Mouse (Mus musculus) CD4-positive, CD25-positive, alpha-beta regulatory T cell (primary cell): Measurements from ENCODE around the gene Tnp2. TPM values are rescaled to one million over a fixed set of nuclear protein-coding genes. Genes with fewer than 3 reads are reported as not detected.

Experiments used
- polyA plus RNA-seq: library from polyadenylated mRNA; unstranded; fragments of 100-300 nt; shearing (Covaris generic); gene quantifications from one replicate; pipeline ENCODE4 v1.2.1, GENCODE M21; 2017

Gene Tnp2
- 3.1 TPM for polyA plus RNA-seq

DNA sequence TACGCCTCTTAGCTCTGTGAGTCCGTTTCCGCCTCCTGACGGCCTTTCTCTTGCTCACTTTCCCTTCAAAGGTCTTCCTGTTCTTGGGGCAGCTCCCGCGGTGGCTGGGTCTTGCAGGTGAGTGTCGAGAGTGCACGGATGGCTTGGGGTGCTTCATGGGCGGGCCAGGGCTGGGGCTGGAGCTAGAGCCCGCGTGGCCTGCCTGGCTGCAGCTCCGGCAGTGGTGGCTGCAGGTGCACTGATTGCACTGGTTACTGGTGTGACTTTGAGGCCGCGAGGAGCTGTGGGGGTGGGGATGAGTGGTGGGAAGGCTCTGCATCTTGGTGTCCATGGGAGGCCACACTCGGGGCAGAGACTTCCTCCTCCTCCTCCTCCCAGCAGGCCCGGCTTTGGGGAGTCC is at the start of gene Tnp2:
TSS of gene Tnp2 (minus strand) at position 390 of the 400 bp plus-strand sequence.

DNA sequence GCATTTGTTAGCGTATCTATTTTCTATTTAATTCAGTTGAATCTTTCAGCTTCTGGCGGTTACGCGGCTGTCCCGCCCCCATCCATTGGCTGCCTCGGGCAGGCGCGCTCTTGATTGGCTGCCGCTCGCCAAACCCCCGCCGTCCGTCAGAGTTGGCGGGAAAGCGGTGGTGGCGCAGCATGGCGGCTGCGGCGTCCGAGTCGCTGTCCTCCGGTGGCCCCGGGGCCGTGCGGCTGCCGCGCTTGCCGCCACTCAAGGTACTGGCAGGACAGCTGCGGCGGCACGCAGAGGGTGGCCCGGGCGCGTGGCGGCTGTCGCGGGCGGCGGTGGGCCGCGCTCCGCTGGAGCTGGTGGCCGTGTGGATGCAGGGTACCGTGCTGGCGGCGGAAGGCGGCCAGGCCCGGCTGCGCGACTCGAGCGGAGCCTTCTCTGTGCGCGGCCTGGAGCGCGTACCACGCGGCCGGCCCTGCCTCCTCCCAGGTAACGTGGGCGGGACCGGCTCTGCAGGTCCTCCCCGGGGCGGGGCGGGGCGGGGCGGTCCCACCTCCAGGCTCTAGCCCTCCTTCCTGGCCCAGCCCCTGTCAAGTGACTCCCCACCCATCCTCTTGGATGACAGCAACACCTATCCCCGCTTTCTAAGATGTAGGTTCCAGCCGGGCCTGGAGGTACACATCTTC is 46.6 kb upstream of the Tnp2 start, which contains the start of gene Rmi2:
TSS of gene Rmi2 (plus strand) at position 149 of the 677 bp plus-strand sequence.

DNA sequence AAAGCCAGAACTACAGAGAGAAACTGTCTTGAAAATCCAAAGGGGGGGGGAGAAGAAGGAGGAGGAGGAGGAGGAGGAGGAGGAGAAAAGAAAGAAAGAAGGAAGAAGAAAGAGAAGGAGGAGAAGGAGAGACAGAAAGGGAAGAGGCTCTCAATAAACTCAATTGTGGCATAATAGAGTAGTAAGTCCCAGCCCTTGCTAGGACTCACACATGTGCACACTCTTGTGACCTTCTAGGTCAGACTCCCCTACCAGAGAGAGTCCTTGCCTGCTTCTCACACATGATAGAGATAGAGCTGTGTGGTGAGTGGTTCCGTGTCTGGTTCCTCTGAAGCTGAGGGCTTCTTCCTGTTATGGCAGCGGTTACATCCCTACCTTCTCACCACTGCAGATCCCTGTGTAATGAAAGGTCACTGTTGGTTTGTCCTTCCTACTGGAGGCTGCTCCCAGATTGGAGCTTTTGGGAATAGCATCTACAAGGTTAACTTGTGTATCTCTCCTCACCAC is 24.5 kb upstream of the Tnp2 start, which contains the start of gene Gm11172:
TSS of gene Gm11172 (plus strand) at position 51 of the 507 bp plus-strand sequence.

DNA sequence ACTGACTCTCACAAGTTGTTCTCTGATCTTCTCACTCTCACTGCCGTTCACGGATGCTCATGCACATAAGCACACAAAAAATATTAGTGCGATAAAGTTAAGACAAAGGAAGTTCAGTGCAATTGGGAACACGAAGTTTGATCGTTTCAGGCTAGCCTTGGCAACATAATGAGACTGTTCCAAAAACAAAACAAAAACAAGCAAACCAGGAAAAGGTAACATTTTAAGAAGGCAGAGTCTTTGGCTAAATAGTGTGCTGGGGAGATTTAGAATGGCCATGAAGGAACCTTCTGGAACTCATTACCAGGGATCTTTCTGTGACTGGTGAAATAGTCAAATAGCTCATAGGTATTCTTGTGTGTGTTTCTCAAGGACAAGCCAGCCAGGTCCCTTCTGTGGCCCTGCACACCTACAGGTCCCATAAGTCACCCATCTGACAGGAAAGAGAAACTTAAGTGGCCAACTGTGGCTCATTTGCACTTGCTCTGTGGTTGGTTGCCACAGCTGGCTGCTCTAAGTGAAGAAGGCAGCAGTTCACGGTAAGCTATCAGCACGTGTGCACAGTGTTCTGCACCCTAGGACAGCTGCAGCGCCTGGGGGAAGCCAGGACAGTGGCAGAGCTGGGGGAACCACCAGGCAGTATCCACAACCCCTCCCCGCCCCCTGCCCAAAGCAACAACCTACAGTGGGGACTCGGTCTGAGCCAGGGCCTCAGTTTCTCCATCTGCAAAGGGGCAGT is 17.5 kb upstream of the Tnp2 start, which contains the start of gene Prm1:
TSS of gene Prm1 (minus strand) at position 51 of the 739 bp plus-strand sequence.

DNA sequence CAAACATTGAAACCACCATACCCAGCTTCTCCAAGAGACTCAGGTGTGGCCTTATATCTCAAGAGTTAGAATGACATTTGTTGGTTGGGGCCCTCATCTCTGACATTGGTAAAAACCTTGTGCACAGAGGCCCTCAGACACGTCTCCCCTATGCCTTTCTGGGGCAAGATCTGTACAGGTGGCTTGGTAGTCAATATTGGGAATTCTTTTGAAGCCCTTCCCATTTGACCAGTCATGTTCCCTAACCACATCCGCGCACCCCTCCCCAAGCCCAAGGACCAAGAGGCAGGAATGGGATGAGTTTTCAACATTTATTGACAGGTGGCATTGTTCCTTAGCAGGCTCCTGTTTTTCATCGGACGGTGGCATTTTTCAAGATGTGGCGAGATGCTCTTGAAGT is 7.6 kb upstream of the Tnp2 start, which contains the start of gene Prm2:
TSS of gene Prm2 (minus strand) at position 101 of the 400 bp plus-strand sequence.

DNA sequence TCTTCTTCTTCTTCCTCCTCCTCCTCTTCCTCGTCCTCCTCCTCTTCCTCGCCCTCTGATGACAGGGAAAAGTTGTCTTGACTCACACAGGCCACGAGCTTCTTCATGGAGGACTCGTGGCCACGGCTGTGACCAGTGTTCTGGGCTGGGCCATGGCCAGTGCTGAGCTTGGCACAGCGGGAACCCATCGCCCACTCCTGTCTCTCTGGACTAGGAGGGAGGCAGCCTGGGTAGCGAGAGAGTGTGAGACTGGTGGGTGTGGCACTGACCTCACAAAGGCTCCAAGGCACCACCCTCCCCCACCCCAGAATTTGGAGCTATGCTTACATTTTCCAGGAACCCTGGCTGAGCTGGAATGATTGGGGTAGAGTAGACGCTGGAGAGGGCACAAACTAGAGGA is 2.2 kb upstream of the Tnp2 start, which contains the start of gene Prm3:
TSS of gene Prm3 (minus strand) at position 213 of the 400 bp plus-strand sequence.

DNA sequence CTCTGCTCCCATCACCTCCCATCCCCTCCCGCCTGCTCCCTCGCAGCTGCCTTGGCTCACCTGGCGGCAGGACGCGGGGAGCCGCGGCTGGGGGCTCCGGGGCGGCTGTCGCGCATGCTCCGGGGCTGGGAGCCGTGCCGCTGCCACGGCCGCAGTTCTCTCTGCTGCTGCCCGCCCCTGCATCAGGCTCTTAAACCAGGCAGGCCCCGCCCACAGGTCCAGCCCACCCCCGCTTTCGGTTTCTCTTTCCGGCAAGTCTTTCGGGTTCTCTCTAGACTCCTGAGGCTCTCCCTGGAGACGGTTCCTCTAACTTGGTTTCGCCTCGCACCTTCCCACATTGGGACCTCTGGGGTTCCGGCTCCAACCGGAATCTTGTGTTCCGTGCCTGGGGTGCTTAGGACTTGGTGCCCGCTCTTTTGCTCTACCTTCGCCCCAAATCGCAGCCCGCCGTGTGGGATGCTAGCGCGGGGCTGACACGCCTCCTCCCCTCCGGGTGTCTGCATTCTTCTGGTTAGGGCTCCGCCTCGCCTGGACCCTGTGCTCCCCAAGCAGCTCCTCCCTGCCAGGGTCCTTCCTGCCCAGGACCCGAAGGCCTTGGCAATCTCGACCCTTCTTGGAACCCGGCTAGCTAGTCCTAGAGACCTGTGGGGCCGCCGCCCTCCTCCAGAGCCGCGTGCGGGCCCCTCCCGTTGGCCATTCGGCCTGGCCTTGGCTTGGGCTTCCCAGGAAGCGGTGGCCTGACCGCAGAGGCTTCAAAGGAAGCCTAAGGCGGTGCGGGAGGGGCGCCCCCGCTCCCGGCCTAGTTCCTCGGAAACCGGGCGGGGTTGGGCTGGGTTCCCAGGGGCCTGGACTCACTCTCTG is 2.9 kb downstream of the Tnp2 start, which contains the start of gene Socs1:
TSS of gene Socs1 (minus strand) at position 166 of the 861 bp plus-strand sequence.

Other genes with a start within 250 kb of the Tnp2 start
- gene Dexi, start 245.6 kb downstream of the Tnp2 start, polyA plus RNA-seq, result 36.4 TPM
- 23.7 TPM for gene Clec16a, start 243.3 kb downstream of the Tnp2 start, polyA plus RNA-seq
- gene Socs1, start 3.1 kb downstream of the Tnp2 start, polyA plus RNA-seq, result 145 TPM
- gene Prm3, start 2.3 kb upstream of the Tnp2 start, polyA plus RNA-seq, result not detected
- gene Prm2, start 7.5 kb upstream of the Tnp2 start, polyA plus RNA-seq, result not detected
- 0.95 TPM for gene Prm1, start 17.2 kb upstream of the Tnp2 start, polyA plus RNA-seq
- gene Gm11172, start 24.3 kb upstream of the Tnp2 start, polyA plus RNA-seq, result not detected
- gene Rmi2, start 46.4 kb upstream of the Tnp2 start, polyA plus RNA-seq, result 4.1 TPM